Mouse (Mus musculus) heart, adult 11 months (tissue): ENCODE measurements around the gene Gtf3c2.

ENCODE experiments used
- DNase-seq: peaks from one replicate; pipeline ENCODE4 v3.0.0; 2022

Gtf3c2 gene

GRCm38 (mm10) chr5:31138241-31138967 lies 41.5 kb downstream of the Gtf3c2 start, which contains the start of gene Ucn:
Gene Ucn (minus strand): TSS chr5:31138829.
- DNase-seq, result peak; percentile 91

GRCm38 (mm10) chr5:31137658-31138057 lies 42.3 kb downstream of the Gtf3c2 start:
- DNase-seq, result peak; percentile 61

GRCm38 (mm10) chr5:31136730-31137424 lies 43.1 kb downstream of the Gtf3c2 start:
- peak; percentile 90 for DNase-seq

GRCm38 (mm10) chr5:31126050-31126449 lies 53.9 kb downstream of the Gtf3c2 start:
- DNase-seq, result no peak

GRCm38 (mm10) chr5:31123481-31123880 lies 56.5 kb downstream of the Gtf3c2 start:
- DNase-seq, result no peak

GRCm38 (mm10) chr5:31121111-31121510 lies 58.8 kb downstream of the Gtf3c2 start:
- DNase-seq, result peak; percentile 73

GRCm38 (mm10) chr5:31116912-31117311 lies 63.0 kb downstream of the Gtf3c2 start:
- DNase-seq, result peak; percentile 91

GRCm38 (mm10) chr5:31116354-31116753 lies 63.6 kb downstream of the Gtf3c2 start, which contains the start of gene Trim54:
Gene Trim54 (plus strand): TSS chr5:31116712.
- DNase-seq, result peak; percentile 98

GRCm38 (mm10) chr5:31110781-31111180 lies 69.2 kb downstream of the Gtf3c2 start:
- DNase-seq, result no peak

- DNase-seq, result peak; percentile 87
Observed at GRCm38 (mm10) chr5:31108000-31108490, 71.9 kb downstream of the Gtf3c2 start, which contains the start of gene Slc30a3. Gene Slc30a3 (minus strand): TSS chr5:31108237.
